Mouse (Mus musculus): ENCODE results near the gene Akap9. TPM values are rescaled to one million over a fixed set of nuclear protein-coding genes. Genes with fewer than 3 reads are reported as not detected.

Gene Akap9
- polyA plus RNA-seq, 1 experiment from 2014 or later: 149 TPM

DNA sequence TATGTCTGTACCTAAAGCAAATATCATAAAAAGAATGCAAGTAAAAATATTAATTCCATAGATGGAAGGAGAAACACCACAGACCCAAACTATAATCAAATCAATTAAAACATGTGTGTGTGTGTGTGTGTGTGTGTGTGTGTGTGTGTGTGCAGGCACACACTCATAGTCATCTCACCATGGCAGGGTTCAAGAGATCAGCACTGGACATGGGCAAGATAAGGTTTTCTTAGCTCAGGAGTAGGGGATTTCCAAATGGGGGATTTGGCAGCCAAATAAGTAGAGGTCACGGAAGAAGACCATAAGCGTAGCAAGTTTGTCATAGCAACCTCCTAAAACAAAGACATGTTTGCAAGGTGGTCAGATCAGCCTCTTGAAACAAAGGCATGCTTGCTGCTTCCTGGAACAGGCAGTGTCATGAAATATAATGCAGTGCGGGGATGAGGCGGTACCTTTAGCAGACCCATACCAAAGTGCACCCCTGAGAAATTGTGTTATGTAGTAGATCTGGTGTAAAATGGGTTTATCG lies 184.8 kb downstream of the Akap9 start:
- ATAC-seq (ENCODE audit: low FRiP score): no peak
- no peak overlapping the region for H3K9ac ChIP-seq (ENCODE audit: low read length)
- no peaks in the 10 kb centered on the region for H3K36me3 ChIP-seq (ENCODE audit: control insufficient read depth, insufficient read depth, low read length)
- WGBS: 90% methylated on average over 5 of the region's 5 CpGs
- no peak overlapping the region for H3K27ac ChIP-seq (ENCODE audit: low read depth, low read length)
- no peaks in the 10 kb centered on the region for H3K27me3 ChIP-seq (ENCODE audit: control insufficient read depth, insufficient read depth, low read length)
- H3K4me2 ChIP-seq: no peak overlapping the region
- H3K4me1 ChIP-seq (ENCODE audit: control insufficient read depth, insufficient read depth, low read length): no peaks in the 10 kb centered on the region
- no peaks in the 10 kb centered on the region for H3K9me3 ChIP-seq (ENCODE audit: control insufficient read depth, low read length)
- DNase-seq (ENCODE audit: low spot score, missing footprints): no peak
- no peak overlapping the region for H3K4me3 ChIP-seq (ENCODE audit: low read depth, low read length)

Other genes starting within 250 kb of the Akap9 start
- 15.0 and 15.9 TPM in 2 replicates for gene Ankib1, start 125.1 kb upstream of the Akap9 start, polyA plus RNA-seq (2014; fragmentation: Nextera tagmentation; extraction: Ambion mirVana)
- gene Krit1, start 124.9 kb upstream of the Akap9 start, polyA plus RNA-seq (2014; fragmentation: Nextera tagmentation; extraction: Ambion mirVana): 68.0 and 77.8 TPM in 2 replicates
- gene Lrrd1, start 82.9 kb upstream of the Akap9 start, polyA plus RNA-seq (2014; fragmentation: Nextera tagmentation; extraction: Ambion mirVana): 0.10 TPM in 1 of 2 replicates, not detected in the other
- 10.4 and 12.2 TPM in 2 replicates for gene Mterf1a, start 34.1 kb upstream of the Akap9 start, polyA plus RNA-seq (2014; fragmentation: Nextera tagmentation; extraction: Ambion mirVana)
- gene Cyp51, start 176.7 kb downstream of the Akap9 start, polyA plus RNA-seq (2014; fragmentation: Nextera tagmentation; extraction: Ambion mirVana): 176 and 200 TPM in 2 replicates